Mouse (Mus musculus) lung, postnatal 0 days (tissue): ENCODE results near the gene Dnah12.

ENCODE experiments used
- CTCF ChIP-seq: IDR thresholded peaks from 2 replicates; pipeline ENCODE4 v1.5.1; 2016; ENCODE audit warnings: antibody characterized with exemption, mild to moderate bottlenecking
- EP300 ChIP-seq: IDR thresholded peaks from 2 replicates; pipeline ENCODE4 v1.6.1; 2016; ENCODE audit warnings: antibody characterized with exemption, mild to moderate bottlenecking, control low read depth

DNA sequence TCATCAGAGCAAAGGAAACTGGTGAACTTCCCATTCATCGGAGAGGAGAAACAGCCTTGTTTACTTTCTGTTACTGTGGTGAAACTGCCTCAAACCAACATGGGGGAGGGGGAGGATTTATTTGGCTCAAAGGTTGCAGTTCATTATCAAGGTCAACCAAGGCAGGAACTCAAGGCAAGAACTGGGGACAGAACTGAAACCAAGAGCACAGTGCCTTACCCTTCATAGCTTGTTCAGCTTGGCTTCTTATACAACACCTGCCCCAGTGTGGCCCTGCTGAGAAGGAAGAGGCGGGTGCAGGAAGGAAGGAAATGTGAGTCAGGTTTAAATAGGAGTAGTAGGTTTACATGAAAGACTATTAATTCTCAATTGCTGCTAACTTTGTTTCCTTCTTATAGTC, 165.3 kb downstream of the Dnah12 start:
- no peak for TF ChIP-seq CTCF
- peak; percentile 73 for TF ChIP-seq EP300
